Mouse (Mus musculus): ENCODE results near the gene Stim2.

The Stim2 gene

GRCm38 (mm10) chr5:54148091-54148795, 149.9 kb downstream of the Stim2 start:
- DNase-seq: no peak

GRCm38 (mm10) chr5:54154503-54155226, 156.4 kb downstream of the Stim2 start:
- DNase-seq: peak; percentile 19

DNA sequence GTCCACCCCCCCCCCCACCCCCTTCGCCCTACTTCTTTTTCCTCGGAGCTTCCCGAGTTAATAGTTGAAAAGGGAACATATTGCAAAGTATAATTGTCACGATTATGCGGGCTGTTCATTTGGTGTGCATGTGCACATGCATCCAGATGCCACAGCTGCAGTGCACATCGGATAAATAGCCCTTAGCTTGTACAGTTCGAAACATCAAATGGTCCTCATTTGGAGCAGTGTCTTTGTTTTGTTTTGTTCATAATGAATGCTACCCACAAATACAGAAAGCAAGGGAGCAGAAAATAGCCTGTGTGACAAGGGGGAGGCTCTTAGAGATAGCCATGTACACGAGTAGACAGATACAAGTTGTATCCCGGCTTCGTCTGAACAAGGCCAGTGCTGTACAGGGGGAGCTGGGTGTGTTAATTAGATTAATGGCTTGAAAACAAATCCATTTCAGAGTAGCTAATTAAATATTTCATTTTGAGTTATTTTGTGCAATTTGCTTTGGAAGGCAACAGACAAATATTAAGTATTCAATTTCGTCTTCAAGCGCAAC, 157.0 kb downstream of the Stim2 start:
- no peak for DNase-seq

GRCm38 (mm10) chr5:54155916-54156315, 157.6 kb downstream of the Stim2 start:
- no peak for DNase-seq

DNA sequence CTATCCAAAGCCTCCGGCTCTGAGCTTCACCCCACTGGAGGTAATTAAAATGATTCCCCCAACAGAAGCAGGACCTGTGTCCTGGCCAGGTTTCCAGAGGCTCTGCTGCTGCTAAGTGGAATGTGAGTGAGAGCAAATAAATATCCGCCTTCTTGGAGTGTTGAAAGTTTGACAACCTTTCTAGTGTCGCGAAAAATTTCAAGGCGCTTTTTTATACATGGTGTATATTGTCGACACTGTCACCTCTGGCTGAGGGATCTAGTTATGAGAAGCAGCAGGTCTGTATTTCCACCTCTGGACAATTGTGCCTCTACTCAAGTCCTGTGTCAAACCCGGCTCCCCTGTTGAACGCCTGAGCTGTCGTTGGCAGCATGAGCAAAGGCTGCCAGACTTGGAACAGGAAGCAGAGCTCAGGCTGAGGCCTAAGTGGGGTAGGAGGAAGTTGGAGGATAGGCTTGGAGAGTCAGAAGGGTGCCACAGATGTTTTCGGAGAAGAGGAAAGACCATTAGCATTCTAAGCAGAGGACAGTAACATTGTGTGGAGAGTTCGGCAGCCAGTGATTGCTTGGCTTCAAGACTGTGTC, 158.7 kb downstream of the Stim2 start:
- DNase-seq: no peak

- no peak for DNase-seq
These were observed 159.9 kb downstream of the Stim2 start for GRCm38 (mm10) chr5:54158230-54158629.

GRCm38 (mm10) chr5:54159156-54159793, 161.0 kb downstream of the Stim2 start:
- DNase-seq: no peak

DNA sequence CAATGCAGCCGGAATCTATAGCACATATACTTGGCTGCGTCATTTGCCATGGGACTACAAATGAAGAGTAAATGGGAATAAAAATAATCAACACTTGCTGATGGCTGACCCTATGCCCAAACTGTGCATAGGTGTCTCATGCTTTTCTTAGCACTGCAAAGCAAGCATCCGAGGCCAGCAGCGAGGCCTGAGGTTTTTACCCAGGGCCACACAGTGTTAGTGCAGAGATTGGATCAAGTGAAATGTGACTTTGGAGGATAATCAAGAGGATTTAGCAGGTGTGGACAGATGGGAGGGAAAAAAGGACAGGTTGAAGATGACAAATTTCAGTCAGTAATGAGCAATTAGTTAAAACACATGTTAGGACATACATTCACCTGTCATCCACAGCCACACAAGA, 162.3 kb downstream of the Stim2 start:
- DNase-seq: no peak

- DNase-seq: no peak
These were observed 165.6 kb downstream of the Stim2 start for GRCm38 (mm10) chr5:54163890-54164289.

Data from cerebellum, adult 9-11 months (tissue).